Mouse (Mus musculus) brain, embryonic 14.5 days (tissue): ENCODE data around the gene Tent5c.

Experiments
- CTCF ChIP-seq: fragments of 200-500 bp; IDR thresholded peaks from 2 replicates; pipeline ENCODE4 v1.5.1; 2012; ENCODE audit warnings: inconsistent platforms, mild to moderate bottlenecking, moderate library complexity, borderline replicate concordance; ENCODE audit not compliant: insufficient read depth, insufficient read length; ENCODE audit errors: extremely low read depth
- POLR2A ChIP-seq: fragments of 200-500 bp; IDR thresholded peaks from 2 replicates; pipeline ENCODE4 v1.6.1; 2012; ENCODE audit warnings: mild to moderate bottlenecking, inconsistent platforms, borderline replicate concordance; ENCODE audit not compliant: poor library complexity, insufficient read depth, insufficient read length, severe bottlenecking; ENCODE audit errors: extremely low read depth

DNA sequence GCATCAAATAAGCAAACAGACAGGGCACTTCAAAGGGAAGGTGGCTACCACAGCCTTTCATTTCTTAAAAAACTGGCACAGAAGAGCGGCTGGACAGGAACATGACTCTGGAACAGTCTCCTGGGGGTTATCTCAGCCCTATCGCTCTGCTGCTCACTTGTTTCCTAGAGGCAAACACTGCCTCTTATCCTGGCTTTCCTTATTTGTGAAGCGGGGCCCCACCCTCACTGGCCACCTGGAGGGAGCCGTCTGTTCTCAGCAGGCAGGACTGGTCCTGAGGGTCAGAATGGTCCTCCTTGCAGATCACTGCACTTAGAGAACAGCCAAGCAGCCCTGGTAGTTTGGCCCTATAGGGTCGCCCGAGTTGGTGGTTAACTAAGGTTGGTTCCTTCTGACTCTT lies 61.6 kb downstream of the Tent5c start:
- no peak for TF ChIP-seq POLR2A
- TF ChIP-seq CTCF = no peak
